Mouse (Mus musculus): ENCODE results near the gene Cubn. TPM values are rescaled to one million over a fixed set of nuclear protein-coding genes. Genes with fewer than 3 reads are reported as not detected.

Cubn gene
- total and polyA plus RNA-seq, 3 experiments: 0.03 TPM; not detected in 2

DNA sequence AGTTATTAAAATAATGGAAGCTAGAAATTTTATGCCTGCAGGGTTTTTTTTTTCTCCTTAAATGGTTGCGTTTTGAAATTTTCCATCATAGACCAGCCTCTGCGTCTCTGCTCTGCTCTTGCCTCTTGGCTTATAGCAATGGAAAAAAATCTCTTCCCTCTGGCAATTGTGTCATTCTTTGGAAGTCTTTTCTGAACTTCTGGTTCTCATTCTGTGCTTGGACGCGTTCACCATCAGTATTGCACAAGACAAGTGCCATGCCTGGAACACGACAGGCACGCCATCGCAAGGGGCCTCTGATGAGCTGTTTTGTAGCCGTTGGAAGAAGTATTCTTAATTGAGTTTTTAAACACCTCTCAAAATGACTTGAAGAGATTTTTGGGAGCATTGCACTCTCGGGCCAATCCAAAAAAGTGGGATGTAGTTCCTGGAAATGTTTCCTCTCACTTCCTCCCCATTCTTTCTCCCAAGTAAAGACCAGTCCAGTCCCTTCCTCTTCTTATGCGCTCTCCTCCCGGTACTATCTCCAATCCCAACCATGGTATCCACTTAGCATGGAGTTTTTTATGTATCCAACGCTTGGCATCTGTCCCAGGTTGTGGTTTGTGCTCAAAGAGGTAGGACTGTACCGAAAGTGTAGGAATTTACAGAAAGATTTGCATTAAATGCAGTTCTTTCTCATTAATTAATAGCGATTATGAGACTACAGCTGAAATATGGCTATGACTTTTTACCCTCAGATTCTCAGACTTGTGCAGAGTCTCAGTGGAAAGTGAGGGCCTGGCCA lies 69.4 kb downstream of the Cubn start:
- Histone ChIP-seq H3K36me3 (ENCODE audit: control insufficient read depth in 1 of 2, insufficient read depth in 2 of 2, low read length in 2 of 2) (no peaks in the 10 kb centered on the region), H3K9ac (ENCODE audit: control insufficient read depth, low read depth, low read length, poor library complexity, severe bottlenecking) (no peak overlapping the region)
- TF ChIP-seq ZC3H11A (IDR thresholded peaks at IDR 0.05; ENCODE audit: low read depth, low read length) (no peak), POLR2AphosphoS5 (IDR thresholded peaks at IDR 0.05; ENCODE audit: borderline replicate concordance, low read depth, low read length) (no peak), E2F4 (IDR thresholded peaks at IDR 0.05; ENCODE audit: borderline replicate concordance, low read depth, low read length) (no peak), MYB (IDR thresholded peaks at IDR 0.05; ENCODE audit: low read depth, low read length) (no peak), CHD1 (IDR thresholded peaks at IDR 0.05; ENCODE audit: low read depth, low read length) (no peak), MAX (IDR thresholded peaks at IDR 0.05; ENCODE audit: low read length) (no peak), SMC3 (IDR thresholded peaks at IDR 0.05; ENCODE audit: low read depth, low read length) (no peak), EP300 (IDR thresholded peaks at IDR 0.05; ENCODE audit: low read depth in 1 of 2, low read length in 2 of 2) (no peak), USF2 (IDR thresholded peaks at IDR 0.05; ENCODE audit: borderline replicate concordance in 1 of 2, insufficient read depth in 1 of 2, low read depth in 1 of 2, low read length in 2 of 2) (no peak), GATA1 (IDR thresholded peaks at IDR 0.05; ENCODE audit: low read depth, low read length) (no peak), ZMIZ1 (IDR thresholded peaks at IDR 0.05; ENCODE audit: low read depth, low read length) (no peak), SIN3A (IDR thresholded peaks at IDR 0.05; ENCODE audit: low read length) (no peak), HCFC1 (IDR thresholded peaks at IDR 0.05; ENCODE audit: low read depth, low read length) (no peak), BHLHE40 (IDR thresholded peaks at IDR 0.05; ENCODE audit: borderline replicate concordance, low read depth, low read length) (no peak), CTCF (IDR thresholded peaks at IDR 0.05 in 2 of 3, conservative IDR thresholded peaks at IDR 0.05 in 1 of 3; ENCODE audit: control insufficient read depth in 1 of 3, insufficient read depth in 1 of 3, low read depth in 2 of 3, low read length in 3 of 3, poor library complexity in 1 of 3, severe bottlenecking in 1 of 3) (no peak), MAFK (IDR thresholded peaks at IDR 0.05; ENCODE audit: borderline replicate concordance, low read depth, low read length) (no peak), UBTF (IDR thresholded peaks at IDR 0.05; ENCODE audit: borderline replicate concordance, insufficient read depth, low read depth, low read length) (no peak), TBP (IDR thresholded peaks at IDR 0.05; ENCODE audit: low read depth, low read length) (no peak)

More for the DNA sequence above, 69.4 kb downstream of the Cubn start:
- DNase-seq (ENCODE audit: low read depth, low spot score): no peak
- Histone ChIP-seq H3K27me3 (ENCODE audit: control insufficient read depth in 1 of 2, insufficient read depth in 2 of 2, low read length in 2 of 2) (peaks cover 0 to 2% of the 10 kb centered on the region in 2 experiments; a peak in 2 of 4 replicates), H3K9me3 (replicated peaks; ENCODE audit: insufficient read depth, low read length) (no peaks in the 10 kb centered on the region), H3K79me2 (ENCODE audit: control insufficient read depth, insufficient read depth, low read length, poor library complexity) (no peaks in the 10 kb centered on the region), H3K4me3 (ENCODE audit: control insufficient read depth in 1 of 2, insufficient read depth in 1 of 2, low read depth in 2 of 2, low read length in 2 of 2) (no peak overlapping the region), H3K4me1 (ENCODE audit: control insufficient read depth in 1 of 2, insufficient read depth in 2 of 2, low read length in 2 of 2) (no peaks in the 10 kb centered on the region), H3K27ac (ENCODE audit: control insufficient read depth, low read depth, low read length) (no peak overlapping the region)
